Mouse (Mus musculus) C2C12 (cell line): ENCODE measurements at regions not wholly inside any gene's neighbourhood (a gene's known extent, or its start where the extent isn't known, plus 50 kb on each side); places are given as distances from the start of the nearest gene placed in this dataset.

Experiments used
- CEBPB ChIP-seq: IDR thresholded peaks from one replicate; pipeline ENCODE4 v1.6.1; 2011; ENCODE audit warnings: low read depth, mild to moderate bottlenecking, control low read depth, moderate library complexity
- CTCF ChIP-seq: IDR thresholded peaks from one replicate; pipeline ENCODE4 v1.5.1; 2011; ENCODE audit not compliant: control insufficient read depth, insufficient read depth, insufficient read length
- MAX ChIP-seq: IDR thresholded peaks from one replicate; pipeline ENCODE4 v1.6.1; 2011; ENCODE audit warnings: mild to moderate bottlenecking, control low read depth

GRCm38 (mm10) chr8:109395133-109395855, 98.5 kb upstream of the Pmfbp1 start:
- TF ChIP-seq CTCF (no peak), MAX (no peak), CEBPB (no peak)
